Mouse (Mus musculus) hindbrain, embryonic 15.5 days (tissue): ENCODE measurements around the gene Mul1. TPM values are rescaled to one million over a fixed set of nuclear protein-coding genes. Genes with fewer than 3 reads are reported as not detected.

Source experiments
- ATAC-seq: fragments of 200-750 bp; cut with Nextera tagmentation; 2 replicates; pipeline ENCODE4 v1.8.0; 2017; ENCODE audit warnings: low read depth, moderate number of reproducible peaks, moderate TSS enrichment; ENCODE audit not compliant: low FRiP score
- H3K27ac ChIP-seq: fragments of 300-500 bp; sonication (generic); replicated peaks from 2 replicates; pipeline ENCODE4 v1.5.1; 2015; ENCODE audit warnings: mild to moderate bottlenecking, inconsistent platforms
- H3K27me3 ChIP-seq: fragments of 300-500 bp; sonication (generic); 2 replicates; pipeline ENCODE4 v1.6.1; 2015; ENCODE audit warnings: control low read depth, inconsistent platforms
- H3K36me3 ChIP-seq: fragments of 300-500 bp; sonication (generic); 2 replicates; pipeline ENCODE4 v1.6.1; 2015; ENCODE audit warnings: control low read depth, inconsistent platforms
- H3K4me1 ChIP-seq: fragments of 300-500 bp; sonication (generic); replicated peaks from 2 replicates; pipeline ENCODE4 v1.6.1; 2015; ENCODE audit warnings: control low read depth, inconsistent platforms
- H3K4me2 ChIP-seq: fragments of 300-500 bp; sonication (generic); 2 replicates; pipeline ENCODE4 v1.6.1; 2015; ENCODE audit warnings: moderate library complexity, mild to moderate bottlenecking, inconsistent platforms
- H3K4me3 ChIP-seq: fragments of 300-500 bp; sonication (generic); 2 replicates; pipeline ENCODE4 v1.5.1; 2015; ENCODE audit warnings: mild to moderate bottlenecking, inconsistent platforms
- H3K9ac ChIP-seq: fragments of 300-500 bp; sonication (generic); 2 replicates; pipeline ENCODE4 v1.6.1; 2015; ENCODE audit warnings: inconsistent platforms
- H3K9me3 ChIP-seq: fragments of 300-500 bp; sonication (generic); 2 replicates; pipeline ENCODE4 v1.6.1; 2016; ENCODE audit warnings: control low read depth, inconsistent platforms
- WGBS: fragments of 180-500 bp; shearing (Covaris S2); methylation state at CpG from one replicate; pipeline ENCODE4 v1.1.7; 2015; 5-methylcytosine and 5-hydroxymethylcytosine counted together
- polyA plus RNA-seq: library from polyadenylated mRNA; unstranded; fragments of >200 nt; fragmentation: Nextera tagmentation; extraction: Ambion mirVana; gene quantifications from 2 replicates; pipeline ENCODE4 v1.2.1, GENCODE M21; 2015

The Mul1 gene
- polyA plus RNA-seq, 1 experiment from 2014 or later, result 19.2 TPM

DNA sequence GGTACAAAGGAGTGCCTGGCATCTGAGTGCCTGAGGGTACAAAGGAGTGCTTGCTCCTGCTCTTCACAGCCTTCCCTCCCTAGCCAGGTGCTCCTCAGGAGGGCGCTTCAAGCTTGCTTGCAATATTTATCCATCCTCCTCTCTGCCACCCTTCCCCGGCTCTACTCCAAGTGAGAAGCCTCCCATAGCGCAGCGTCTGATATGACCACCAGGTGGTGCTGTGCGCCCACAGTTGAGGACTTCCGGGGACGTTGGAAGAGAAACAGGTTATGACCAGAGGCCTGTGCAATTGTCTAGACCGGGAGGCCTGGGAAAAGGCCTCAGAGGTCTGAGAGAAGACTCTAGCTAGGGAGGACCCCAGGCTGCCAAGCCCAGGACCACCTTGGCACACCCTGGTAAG is 12.9 kb downstream of the Mul1 start:
- Histone ChIP-seq H3K9me3 (no peaks in the 10 kb centered on the region), H3K27ac (peak overlapping the region; percentile 68), H3K4me2 (peak overlapping the region; percentile 30; the same call in 1 of the 2 replicates), H3K4me1 (peaks cover 26% of the 10 kb centered on the region), H3K36me3 (no peaks in the 10 kb centered on the region), H3K4me3 (no peak overlapping the region), H3K27me3 (no peaks in the 10 kb centered on the region), H3K9ac (no peak overlapping the region)
- peak; percentile 88 for ATAC-seq
- WGBS, result 0% methylated on average over 8 of the region's 8 CpGs

- Histone ChIP-seq H3K27me3 (no peaks in the 10 kb centered on the region), H3K4me1 (peaks cover 31% of the 10 kb centered on the region), H3K4me2 (peak overlapping the region; percentile 3; the same call in 1 of the 2 replicates), H3K27ac (peak overlapping the region; percentile 68), H3K4me3 (no peak overlapping the region), H3K36me3 (no peaks in the 10 kb centered on the region), H3K9me3 (no peaks in the 10 kb centered on the region), H3K9ac (0 out of 2 replicates have a peak overlapping the region, but pooled peaks have one; percentile 23)
- WGBS, result 27% methylated on average over 15 of the region's 15 CpGs
- no peak for ATAC-seq
These were observed 13.5 kb downstream of the Mul1 start for GRCm38 (mm10) chr4:138447827-138448602.

- H3K27me3 ChIP-seq, result no peaks in the 10 kb centered on the region
- no peak overlapping the region for H3K4me2 ChIP-seq
- H3K27ac ChIP-seq, result no peak overlapping the region
- no peak for ATAC-seq
- no peak overlapping the region for H3K4me3 ChIP-seq
- no peak overlapping the region for H3K9ac ChIP-seq
- peaks cover 41% of the 10 kb centered on the region for H3K4me1 ChIP-seq
- no peaks in the 10 kb centered on the region for H3K9me3 ChIP-seq
- H3K36me3 ChIP-seq, result no peaks in the 10 kb centered on the region
- 37% methylated on average over 7 of the region's 7 CpGs for WGBS
These were observed 14.6 kb downstream of the Mul1 start for GRCm38 (mm10) chr4:138448872-138449615.

DNA sequence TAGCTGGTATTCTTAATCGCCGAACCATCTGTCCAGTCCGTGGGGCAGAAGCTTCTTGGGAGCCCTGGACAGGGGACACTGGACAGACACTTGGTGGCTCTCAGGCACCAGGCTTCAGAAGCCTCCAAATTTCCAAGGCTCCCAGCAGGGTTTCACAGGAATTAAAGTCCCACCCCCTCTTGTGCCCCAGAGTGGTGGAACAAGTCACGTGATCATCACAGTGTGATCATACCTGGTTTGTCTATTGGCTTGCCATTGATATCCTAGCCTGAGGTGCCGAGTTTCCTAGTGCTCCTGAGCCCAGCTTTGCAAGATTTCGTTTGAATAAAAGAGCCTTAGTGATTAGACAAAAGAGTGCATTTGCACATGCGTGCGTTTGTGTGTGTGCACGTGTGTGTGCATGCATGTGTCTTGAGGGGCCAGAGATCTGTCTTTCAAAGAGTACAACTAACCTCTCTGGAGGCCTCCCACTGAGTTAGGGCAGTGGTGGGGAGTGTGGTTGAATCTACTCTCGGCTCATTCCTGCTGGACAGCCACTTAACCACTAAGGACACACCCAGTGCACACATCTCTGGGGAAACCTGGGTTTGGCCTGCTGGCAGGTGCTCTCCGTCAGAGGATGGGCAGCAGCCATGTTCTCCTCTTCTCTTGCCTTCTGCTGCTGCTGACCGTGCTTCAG is 15.3 kb downstream of the Mul1 start:
- Histone ChIP-seq H3K4me2 (no peak overlapping the region), H3K9me3 (no peaks in the 10 kb centered on the region), H3K9ac (no peak overlapping the region), H3K27me3 (no peaks in the 10 kb centered on the region), H3K36me3 (no peaks in the 10 kb centered on the region), H3K4me3 (no peak overlapping the region), H3K27ac (no peak overlapping the region), H3K4me1 (peaks cover 41% of the 10 kb centered on the region)
- 48% methylated on average over 12 of the region's 12 CpGs for WGBS
- ATAC-seq, result no peak

GRCm38 (mm10) chr4:138452306-138453096 is 18.0 kb downstream of the Mul1 start:
- no peak for ATAC-seq
- Histone ChIP-seq H3K4me1 (peaks cover 51% of the 10 kb centered on the region), H3K9ac (no peak overlapping the region), H3K27ac (peak overlapping the region; percentile 96; the same call in 1 of the 2 replicates), H3K36me3 (no peaks in the 10 kb centered on the region), H3K4me2 (peak overlapping the region; percentile 86; the same call in 1 of the 2 replicates), H3K9me3 (no peaks in the 10 kb centered on the region), H3K4me3 (no peak overlapping the region), H3K27me3 (no peaks in the 10 kb centered on the region)
- WGBS, result 31% methylated on average over 15 of the region's 15 CpGs

DNA sequence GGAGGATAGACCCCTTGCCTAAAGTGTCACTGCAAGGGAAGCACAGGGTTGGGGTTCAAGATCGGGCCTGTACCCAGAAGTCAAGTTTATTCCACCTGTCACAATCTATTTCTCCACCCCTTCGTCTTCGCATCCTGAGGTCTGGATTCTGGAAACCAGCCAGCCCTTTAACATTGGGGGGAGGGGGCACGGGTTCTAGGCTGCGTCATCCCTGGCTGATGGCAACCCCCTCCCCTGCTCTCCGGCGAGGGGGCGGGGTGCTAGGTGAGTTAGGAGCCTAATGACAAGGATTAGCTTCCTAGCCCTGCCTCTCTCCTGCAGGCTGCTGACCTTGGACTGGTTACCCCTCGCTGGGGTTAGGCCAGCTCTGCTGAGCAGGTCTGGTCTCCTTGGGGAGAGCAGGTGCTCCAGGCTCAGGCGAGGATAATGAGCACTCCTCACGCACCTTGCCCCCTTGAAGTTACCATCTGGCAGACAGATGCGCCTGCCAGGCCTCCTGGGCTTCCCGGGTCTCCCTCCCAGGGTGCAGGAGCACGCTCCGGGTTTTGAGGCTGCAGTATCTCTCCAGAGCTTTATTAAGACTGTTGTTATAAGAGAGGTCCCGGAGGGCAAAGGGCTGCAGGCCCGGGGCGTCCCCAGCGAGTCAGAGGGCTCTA is 18.8 kb downstream of the Mul1 start:
- peak; percentile 21; the same call in 1 of the 2 replicates for ATAC-seq
- peaks cover 51% of the 10 kb centered on the region for H3K4me1 ChIP-seq
- peak overlapping the region; percentile 86 for H3K4me2 ChIP-seq
- H3K36me3 ChIP-seq, result no peaks in the 10 kb centered on the region
- peak overlapping the region; percentile 99 for H3K9ac ChIP-seq
- 3% methylated on average over 19 of the region's 19 CpGs for WGBS
- peak overlapping the region; percentile 96 for H3K27ac ChIP-seq
- no peaks in the 10 kb centered on the region for H3K27me3 ChIP-seq
- peak overlapping the region; percentile 96 for H3K4me3 ChIP-seq
- no peaks in the 10 kb centered on the region for H3K9me3 ChIP-seq

DNA sequence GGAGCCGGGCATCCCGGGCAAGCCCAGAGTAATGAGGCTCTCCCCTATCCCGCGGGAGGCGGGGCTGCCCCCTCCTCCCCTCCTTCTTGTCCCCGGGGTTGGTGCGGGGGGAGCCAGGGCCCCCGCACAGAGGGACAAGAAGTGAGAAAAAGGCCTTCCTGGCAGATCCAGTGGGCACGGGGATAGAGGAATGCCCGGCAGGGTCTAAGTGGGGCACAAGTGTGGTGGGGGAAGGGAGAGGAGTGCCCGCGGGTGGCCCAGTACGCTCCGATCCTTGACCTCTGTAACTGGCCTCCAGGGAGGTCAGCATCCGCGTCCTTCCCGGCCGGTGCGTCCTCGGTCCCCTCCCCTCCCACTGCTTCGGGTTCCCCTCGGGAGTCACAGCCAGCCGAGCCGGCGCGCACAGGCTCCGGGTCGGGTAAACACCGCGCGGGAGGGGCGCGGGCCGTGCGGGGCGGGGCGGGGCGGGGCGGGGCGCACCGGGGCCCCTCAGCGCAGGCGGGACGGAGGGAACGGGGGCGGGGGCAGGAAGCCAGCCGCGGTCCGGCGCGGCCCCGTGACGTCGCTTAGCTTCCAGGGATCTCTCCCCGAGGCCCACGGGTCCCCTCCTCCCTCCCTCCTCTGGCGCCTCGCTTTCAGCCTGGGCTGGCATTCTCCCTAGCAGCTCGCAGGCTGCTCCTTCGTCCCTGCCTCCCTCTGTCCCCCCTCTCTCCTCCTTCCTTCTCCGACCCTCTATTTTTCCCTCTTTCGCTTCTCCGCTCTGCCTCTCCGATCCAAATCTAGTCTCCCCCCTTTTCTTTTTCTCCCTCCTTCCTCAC is 19.5 kb downstream of the Mul1 start, which contains the start of gene Camk2n1:
Camk2n1 (plus strand) TSS at position 562 of the 818 bp plus-strand sequence.
- peaks cover 51% of the 10 kb centered on the region for H3K4me1 ChIP-seq
- H3K9me3 ChIP-seq, result no peaks in the 10 kb centered on the region
- ATAC-seq, result peak; percentile 79
- no peaks in the 10 kb centered on the region for H3K36me3 ChIP-seq
- peak within 1 kb of the TSS; percentile 96 for H3K27ac ChIP-seq
- H3K27me3 ChIP-seq, result no peaks in the 10 kb centered on the region
- H3K9ac ChIP-seq, result peak within 1 kb of the TSS; percentile 99
- WGBS, result under 1% methylated on average over 56 of the region's 64 CpGs
- peak within 1 kb of the TSS; percentile 96 for H3K4me3 ChIP-seq
- peak within 1 kb of the TSS; percentile 86 for H3K4me2 ChIP-seq

DNA sequence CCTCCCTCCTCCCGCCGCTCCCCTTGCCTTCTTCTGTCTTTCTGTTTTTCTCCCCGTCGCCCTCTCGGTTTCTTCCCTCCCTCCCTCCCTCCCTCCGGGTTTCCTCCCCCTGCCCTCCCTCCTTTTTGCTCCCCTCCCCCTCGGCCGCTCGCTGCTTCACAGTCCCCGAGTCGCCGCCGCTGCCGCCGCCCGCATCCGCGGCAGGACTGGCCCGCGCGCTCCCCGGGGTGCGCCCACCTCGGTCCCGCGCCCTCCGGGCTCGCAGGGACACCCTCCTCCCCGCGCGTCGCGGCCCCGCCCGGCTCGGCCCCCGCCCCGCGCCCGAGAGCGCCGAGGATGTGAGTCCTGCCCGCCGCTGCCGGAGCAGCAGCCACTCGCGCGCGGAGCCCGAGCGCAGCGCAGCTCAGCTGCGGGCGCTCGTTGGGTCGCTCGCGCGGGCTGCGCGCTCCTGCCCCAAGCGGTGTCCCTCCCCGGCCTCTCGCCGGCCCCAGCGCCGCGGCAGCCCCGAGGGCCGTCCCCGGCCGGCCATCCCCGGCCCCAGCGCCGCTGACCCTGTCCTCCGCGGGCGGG is 20.2 kb downstream of the Mul1 start:
- Histone ChIP-seq H3K4me2 (peak overlapping the region; percentile 86), H3K27me3 (no peaks in the 10 kb centered on the region), H3K9ac (peak overlapping the region; percentile 99), H3K4me3 (peak overlapping the region; percentile 96), H3K27ac (peak overlapping the region; percentile 96), H3K4me1 (peaks cover 55% of the 10 kb centered on the region), H3K9me3 (no peaks in the 10 kb centered on the region), H3K36me3 (no peaks in the 10 kb centered on the region)
- ATAC-seq, result peak; percentile 46
- under 1% methylated on average over 47 of the region's 78 CpGs for WGBS

GRCm38 (mm10) chr4:138455141-138455955 is 20.9 kb downstream of the Mul1 start:
- H3K36me3 ChIP-seq, result no peaks in the 10 kb centered on the region
- peaks cover 58% of the 10 kb centered on the region for H3K4me1 ChIP-seq
- ATAC-seq, result peak; percentile 15
- WGBS, result under 1% methylated on average over 58 of the region's 58 CpGs
- peak overlapping the region; percentile 96 for H3K27ac ChIP-seq
- H3K27me3 ChIP-seq, result no peaks in the 10 kb centered on the region
- no peaks in the 10 kb centered on the region for H3K9me3 ChIP-seq
- H3K9ac ChIP-seq, result peak overlapping the region; percentile 99
- H3K4me3 ChIP-seq, result peak overlapping the region; percentile 96
- peak overlapping the region; percentile 86 for H3K4me2 ChIP-seq
